In the genomic region with DNA sequence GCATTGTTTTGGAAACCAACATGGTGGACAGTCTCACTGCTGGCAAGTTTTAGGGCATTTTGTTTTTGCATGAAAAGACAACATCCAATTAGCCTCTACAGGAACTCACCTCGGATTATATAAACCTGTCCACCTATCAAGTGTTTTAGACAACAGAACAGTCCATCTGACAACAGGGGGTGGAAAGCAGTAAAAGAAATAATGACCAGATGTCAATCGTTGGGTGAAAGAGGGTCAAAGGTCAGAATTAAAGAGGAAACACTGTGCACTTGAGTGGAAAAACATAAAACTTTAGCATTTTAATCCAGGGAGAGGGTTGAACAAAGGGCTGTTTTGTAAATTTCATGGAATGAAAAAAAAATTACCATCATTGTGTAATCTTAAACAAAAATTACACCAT, we compare ENCODE assay signal across 27 mouse cellular contexts. TPM values are rescaled to one million over a fixed set of nuclear protein-coding genes. Genes with fewer than 3 reads are reported as not detected.
A peak's percentile ranks its signal among the peaks of the same experiment; 100 is the strongest.
DNase-seq lines count a peak whose midpoint lies in the region; ATAC-seq lines count a peak whose summit lies in the region.
"Had no signal": no experiment of that assay in that cellular context is flagged by ENCODE, and none has a peak within 500 bp of the region (broad histone marks: within the 10 kb centered on the region; RNA-seq: fewer than 3 reads in every experiment).

No protein-coding gene starts in this region.

- H3K9ac ChIP-seq in hindbrain, embryonic 11.5 days (ENCODE audit: low read depth, low read length), result no peak overlapping the region
- H3K9ac ChIP-seq in hindbrain, embryonic 12.5 days, result no peak overlapping the region
- H3K9ac ChIP-seq: embryonic facial prominence, embryonic 12.5 days; forebrain, embryonic 13.5 days; forebrain, embryonic 15.5 days; forebrain, postnatal 0 days had no signal

- H3K9me3 ChIP-seq in hindbrain, embryonic 11.5 days (ENCODE audit: control insufficient read depth, low read length), result no peaks in the 10 kb centered on the region
- H3K9me3 ChIP-seq in hindbrain, embryonic 12.5 days (replicated peaks), result no peaks in the 10 kb centered on the region
- H3K9me3 ChIP-seq: embryonic facial prominence, embryonic 10.5 days; embryonic facial prominence, embryonic 12.5 days; forebrain, embryonic 13.5 days; forebrain, embryonic 15.5 days had no signal

- H3K4me3 ChIP-seq in hindbrain, embryonic 11.5 days (ENCODE audit: low read depth, low read length), result no peak overlapping the region
- H3K4me3 ChIP-seq in hindbrain, embryonic 12.5 days, result no peak overlapping the region
- H3K4me3 ChIP-seq: embryonic facial prominence, embryonic 10.5 days; embryonic facial prominence, embryonic 12.5 days; forebrain, embryonic 13.5 days; forebrain, embryonic 15.5 days had no signal

- no peak for ATAC-seq in hindbrain, embryonic 11.5 days (ENCODE audit: low FRiP score)
- ATAC-seq in hindbrain, embryonic 12.5 days (ENCODE audit: low FRiP score), result no peak
- ATAC-seq: activated CD4-positive, CD25-positive, alpha-beta regulatory T cell, adult 4 months; CD4-positive, CD25-positive, alpha-beta regulatory T cell, adult 4 months; forebrain, embryonic 13.5 days; forebrain, embryonic 15.5 days; forebrain, postnatal 0 days; Patski had no signal

- H3K27ac ChIP-seq in hindbrain, embryonic 11.5 days (ENCODE audit: low read depth, low read length), result no peak overlapping the region
- no peak overlapping the region for H3K27ac ChIP-seq in hindbrain, embryonic 12.5 days
- H3K27ac ChIP-seq: embryonic facial prominence, embryonic 10.5 days; embryonic facial prominence, embryonic 12.5 days; forebrain, embryonic 13.5 days; forebrain, embryonic 15.5 days had no signal

- WGBS in hindbrain, embryonic 11.5 days, result 24% methylated on average over 2 of the region's 2 CpGs
- 24% methylated on average over 2 of the region's 2 CpGs for WGBS in hindbrain, embryonic 12.5 days

- no peaks in the 10 kb centered on the region for H3K27me3 ChIP-seq in hindbrain, embryonic 11.5 days (ENCODE audit: control insufficient read depth, insufficient read depth, low read length)
- no peaks in the 10 kb centered on the region for H3K27me3 ChIP-seq in hindbrain, embryonic 12.5 days
- H3K27me3 ChIP-seq: CH12.LX; embryonic facial prominence, embryonic 12.5 days; forebrain, embryonic 13.5 days; forebrain, embryonic 15.5 days; Patski had no signal

- H3K4me2 ChIP-seq in hindbrain, embryonic 11.5 days (replicated peaks; ENCODE audit: low read depth, low read length), result no peak overlapping the region
- no peak overlapping the region for H3K4me2 ChIP-seq in hindbrain, embryonic 12.5 days (replicated peaks)
- H3K4me2 ChIP-seq: embryonic facial prominence, embryonic 12.5 days; forebrain, embryonic 13.5 days; forebrain, embryonic 15.5 days had no signal

- no peaks in the 10 kb centered on the region for H3K36me3 ChIP-seq in hindbrain, embryonic 11.5 days (ENCODE audit: control insufficient read depth, insufficient read depth, low read length)
- no peaks in the 10 kb centered on the region; the same call in 1 of the 2 replicates for H3K36me3 ChIP-seq in hindbrain, embryonic 12.5 days
- H3K36me3 ChIP-seq: embryonic facial prominence, embryonic 12.5 days; G1E had no signal

- peak; percentile 39 for DNase-seq in embryo, embryonic 10 days (ENCODE audit: low spot score)
- DNase-seq in embryo, embryonic 9.5 days (ENCODE audit: extremely low spot score), result no peak
- DNase-seq in hindbrain, embryonic 11.5 days (ENCODE audit: low spot score), result peak; percentile 10
- peak; percentile 62 for DNase-seq in forelimb bud, embryonic 11.5 days (ENCODE audit: low read depth, low spot score)
- DNase-seq in mesoderm, embryonic 11.5 days (ENCODE audit: low read depth, low spot score), result peak; percentile 15
- no peak for DNase-seq in kidney, postnatal 14 days
- DNase-seq in gastrocnemius, postnatal 36 days, result no peak
- DNase-seq: adrenal gland, adult 8-10 months; adrenal gland, postnatal 14 days; adrenal gland, postnatal 36 days; B cell, adult 2 months; cerebellum, adult 11-12 months; cerebellum, adult 2 months; cerebellum, adult 9-10 months; cerebellum, postnatal 10 days; cerebellum, postnatal 25 days; forebrain, postnatal 0 days had no signal

- intact Hi-C loops in gastrocnemius, postnatal 36 days (cut with DNase I), result no loop called here

- H3K4me1 ChIP-seq in hindbrain, embryonic 11.5 days (replicated peaks; ENCODE audit: control insufficient read depth, insufficient read depth, low read length), result no peaks in the 10 kb centered on the region
- 0 out of 2 replicates have a peak, but pooled peaks cover 2% of the 10 kb centered on the region for H3K4me1 ChIP-seq in hindbrain, embryonic 12.5 days
- H3K4me1 ChIP-seq: forebrain, embryonic 13.5 days; forebrain, embryonic 15.5 days had no signal

RNA-seq across cellular contexts. Expression of gene Sertad4, which starts 43.2 kb away (rescaled TPM):
- 21.3 and 24.8 TPM in 2 replicates for polyA plus RNA-seq in hindbrain, embryonic 11.5 days (2014; fragmentation: Nextera tagmentation; extraction: Ambion mirVana)
- 40.9 and 49.9 TPM in 2 replicates for polyA plus RNA-seq in hindbrain, embryonic 12.5 days (2016; fragmentation: Nextera tagmentation; extraction: Ambion mirVana)
- total RNA-seq in gastrocnemius, postnatal 36 days (2021), result 1 to 10 TPM; 3.4 to 3.7 TPM
- total RNA-seq: CH12.LX had no signal
- polyA plus RNA-seq: activated CD4-positive, CD25-positive, alpha-beta regulatory T cell, adult 4 months; CD4-positive, CD25-positive, alpha-beta regulatory T cell, adult 4 months; G1E had no signal

Comparison
In these comparisons a context has a peak if more than half of its experiments do, and no peak if none do; other contexts are left out.
1. DNase-seq: peak in embryo, embryonic 10 days (single experiment), hindbrain, embryonic 11.5 days (single experiment), forelimb bud, embryonic 11.5 days (single experiment) and mesoderm, embryonic 11.5 days (single experiment); none in embryo, embryonic 9.5 days (single experiment), kidney, postnatal 14 days (single experiment) and gastrocnemius, postnatal 36 days (0 of 2).